Mouse (Mus musculus) c-Kit-negative CD71-positive TER-119-positive erythroid progenitor cells, embryonic 14.5 days (primary cell): ENCODE measurements around the gene Stat4.

Source experiments
- DNase-seq: peaks from one replicate; pipeline ENCODE4 v3.0.0-alpha.2; 2013; ENCODE audit warnings: low read depth, low spot score

Gene Stat4

DNA sequence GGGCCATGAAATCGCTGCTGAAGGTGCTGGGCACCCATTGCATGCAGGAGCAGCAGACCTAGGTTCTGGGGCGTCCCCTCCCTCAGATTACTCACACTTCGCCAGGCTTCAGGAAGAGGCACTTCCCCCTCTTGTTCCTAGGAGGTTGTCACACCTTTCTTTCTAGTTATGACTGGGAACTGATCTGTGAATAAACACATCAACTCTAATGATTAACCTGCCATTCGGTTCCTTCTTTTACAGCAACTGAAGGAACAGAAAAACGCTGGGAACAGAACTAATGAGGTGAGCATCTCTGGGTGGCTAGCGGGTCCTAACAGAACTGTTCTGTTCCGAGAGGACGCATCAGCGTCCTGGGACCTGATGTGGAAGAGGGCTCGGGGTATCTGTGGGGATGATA lies 158.0 kb downstream of the Stat4 start:
- DNase-seq, result no peak

DNA sequence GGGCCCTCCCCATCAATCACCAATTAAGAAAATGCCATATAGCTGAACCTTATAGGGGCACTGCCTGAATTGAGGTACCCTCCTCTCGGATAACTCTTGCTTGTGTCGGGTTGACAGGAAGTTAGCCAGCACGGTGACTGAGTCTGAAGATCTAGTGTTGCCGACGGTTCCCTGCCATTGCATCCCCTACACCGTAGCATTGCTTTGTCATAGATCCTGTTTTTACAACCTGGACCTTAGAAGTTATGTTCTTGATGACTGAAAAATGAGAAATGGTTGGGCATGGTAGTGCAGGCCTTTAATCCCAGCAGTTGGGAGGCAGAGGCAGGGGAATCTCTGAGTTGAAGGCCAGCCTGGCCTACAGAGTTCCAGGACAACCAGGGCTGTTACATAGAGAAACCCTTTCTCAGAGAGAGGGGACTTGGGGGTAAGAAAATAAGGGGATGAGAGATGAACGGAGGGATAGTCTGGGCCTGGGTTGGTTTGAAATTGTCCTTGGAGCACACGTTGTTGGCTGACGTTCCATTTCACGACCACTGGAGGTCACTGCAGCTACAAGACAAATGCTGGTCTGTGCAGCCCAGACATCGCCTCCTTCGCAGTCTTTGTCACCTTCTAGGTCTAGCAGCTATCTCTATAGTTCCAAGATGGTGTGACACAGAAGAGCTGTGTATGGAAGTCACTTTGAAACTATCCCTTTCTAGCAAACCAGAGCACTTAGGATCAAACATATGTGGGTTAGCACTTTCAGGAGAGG lies 159.4 kb downstream of the Stat4 start:
- DNase-seq, result no peak

DNA sequence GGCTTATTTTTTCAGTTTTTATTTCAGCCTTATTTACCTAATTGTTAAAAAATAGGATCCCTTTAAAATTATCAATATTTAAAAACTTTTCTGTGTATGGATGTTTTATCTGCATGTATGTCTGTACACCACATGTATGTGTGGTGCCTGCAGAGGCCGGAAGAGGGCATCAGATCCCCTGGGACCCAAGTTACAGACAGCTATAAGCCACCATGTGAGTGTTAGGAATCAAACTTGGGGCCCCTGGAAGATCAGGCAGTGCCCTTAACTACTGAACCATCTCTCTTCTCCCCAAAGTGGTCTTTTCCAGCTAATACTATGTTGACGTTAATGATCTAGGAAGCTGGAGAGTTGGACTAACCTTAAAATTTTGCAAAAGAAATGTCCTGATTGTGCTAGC lies 160.5 kb downstream of the Stat4 start:
- no peak for DNase-seq

DNA sequence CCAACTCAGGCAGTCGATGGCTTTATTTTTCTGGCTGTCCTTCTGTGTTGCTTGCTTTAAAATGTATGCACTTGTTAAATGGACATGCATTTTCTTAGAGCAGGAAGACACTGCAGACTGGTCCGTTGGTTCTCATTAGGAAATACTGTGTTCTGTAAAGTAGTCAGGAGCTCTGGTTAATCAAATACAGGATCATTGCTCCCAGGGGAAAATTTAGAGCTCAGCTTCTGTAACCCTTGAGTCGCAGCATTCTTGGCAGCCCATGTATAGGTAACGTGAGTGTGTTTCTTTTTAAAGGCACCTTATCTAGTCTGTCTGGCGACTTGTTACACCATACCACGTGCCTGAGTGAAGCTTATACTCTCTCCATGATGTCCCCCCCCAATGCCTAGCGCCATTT lies 161.2 kb downstream of the Stat4 start:
- DNase-seq, result no peak

DNA sequence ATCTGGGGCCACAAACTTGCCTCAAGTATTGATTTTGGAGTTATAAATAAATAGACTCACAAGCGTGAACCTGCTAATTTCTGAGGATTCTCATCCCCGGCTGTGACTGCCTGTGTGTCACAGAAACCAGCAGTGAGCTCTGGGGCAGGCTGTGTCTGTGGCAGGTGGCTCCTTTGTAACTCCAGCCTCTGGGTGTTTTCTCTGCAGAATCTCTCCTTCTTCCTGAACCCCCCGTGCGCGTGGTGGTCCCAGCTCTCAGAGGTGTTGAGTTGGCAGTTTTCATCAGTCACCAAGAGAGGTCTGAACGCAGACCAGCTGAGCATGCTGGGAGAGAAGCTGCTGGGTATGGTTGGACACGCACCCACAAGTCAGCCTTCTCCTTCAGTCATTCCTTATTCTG lies 161.7 kb downstream of the Stat4 start:
- DNase-seq, result no peak

DNA sequence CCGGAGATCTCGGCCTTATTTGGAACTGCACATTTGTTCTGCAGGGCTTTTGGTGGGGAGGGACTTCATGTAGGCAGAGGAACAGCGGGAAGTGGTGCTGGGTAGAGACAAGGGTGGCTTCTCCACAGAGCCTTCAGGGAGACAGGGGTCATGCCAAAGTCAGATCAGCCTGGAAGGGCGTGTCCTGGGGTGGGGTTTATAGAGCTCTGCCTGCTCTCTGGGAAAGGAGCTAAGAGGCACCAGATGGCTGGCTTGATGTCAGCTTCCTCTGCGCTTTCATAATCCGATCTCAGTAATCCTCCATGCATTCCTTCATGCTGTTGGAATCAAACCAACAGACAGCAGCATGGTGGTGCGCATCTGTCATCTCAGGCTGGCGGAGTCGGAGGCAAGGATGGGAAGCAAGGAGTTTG lies 163.0 kb downstream of the Stat4 start:
- no peak for DNase-seq

- no peak for DNase-seq
These were observed 163.7 kb downstream of the Stat4 start for GRCm38 (mm10) chr1:52150676-52151075.

GRCm38 (mm10) chr1:52151166-52151565 lies 164.2 kb downstream of the Stat4 start:
- DNase-seq, result no peak

- no peak for DNase-seq
These were observed 165.4 kb downstream of the Stat4 start for GRCm38 (mm10) chr1:52152369-52152768.

- no peak for DNase-seq
These were observed 166.0 kb downstream of the Stat4 start for GRCm38 (mm10) chr1:52152936-52153335.

DNA sequence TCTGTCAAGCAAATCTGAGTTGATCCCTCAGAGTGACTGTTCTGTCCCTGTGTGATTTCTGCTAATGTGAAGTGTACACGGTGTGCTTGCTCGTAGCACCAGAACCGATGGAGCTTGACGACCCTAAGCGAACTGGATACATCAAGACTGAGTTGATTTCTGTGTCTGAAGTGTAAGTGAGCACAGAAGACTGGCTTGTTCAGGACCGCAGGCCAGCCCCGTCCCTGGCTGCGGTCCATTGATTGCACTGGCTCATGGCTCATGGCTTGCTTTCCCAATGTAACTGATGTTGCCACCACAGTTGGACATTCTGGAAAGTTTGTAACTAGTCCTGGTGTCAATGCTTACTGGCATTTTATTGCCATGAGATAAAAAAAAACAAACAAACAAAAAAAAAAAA lies 167.9 kb downstream of the Stat4 start:
- no peak for DNase-seq

DNA sequence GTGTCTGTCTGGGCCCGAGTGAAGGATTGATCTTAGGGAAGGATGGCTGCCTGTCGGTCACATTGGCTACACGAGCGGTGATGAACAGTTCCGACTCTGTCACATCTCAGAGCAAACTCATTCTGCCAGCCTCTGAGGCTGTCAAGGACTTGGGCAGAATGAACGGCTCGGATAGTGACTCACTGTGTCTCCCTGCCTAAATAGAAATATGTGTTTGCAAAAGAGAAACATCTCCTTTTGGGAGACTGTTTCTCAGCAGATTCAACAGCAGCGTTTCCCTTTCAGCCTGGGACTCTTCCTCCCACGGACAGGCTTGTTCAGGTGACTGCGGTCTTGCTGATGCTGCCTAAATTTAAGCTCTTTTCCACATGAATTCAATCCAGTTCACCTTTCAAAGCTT lies 169.4 kb downstream of the Stat4 start:
- no peak for DNase-seq
